Mouse (Mus musculus) stomach, embryonic 16.5 days (tissue): ENCODE results near the gene Dync1h1. TPM values are rescaled to one million over a fixed set of nuclear protein-coding genes. Genes with fewer than 3 reads are reported as not detected.

ENCODE experiments used
- ATAC-seq: fragments of 200-750 bp; cut with Nextera tagmentation; 2 replicates; pipeline ENCODE4 v1.8.0; 2017; ENCODE audit warnings: moderate number of reproducible peaks, moderate TSS enrichment; ENCODE audit not compliant: insufficient read depth, low FRiP score
- H3K27ac ChIP-seq: fragments of 300-500 bp; sonication (generic); 2 replicates; pipeline ENCODE4 v1.5.1; 2014; ENCODE audit warnings: low read length
- H3K27me3 ChIP-seq: fragments of 300-500 bp; sonication (generic); 2 replicates; pipeline ENCODE4 v1.6.1; 2014; ENCODE audit warnings: low read length, control low read depth, mixed read lengths; ENCODE audit not compliant: control insufficient read depth, insufficient read depth
- H3K36me3 ChIP-seq: fragments of 300-500 bp; sonication (generic); 2 replicates; pipeline ENCODE4 v1.6.1; 2014; ENCODE audit warnings: low read length; ENCODE audit not compliant: control insufficient read depth, insufficient read depth
- H3K4me1 ChIP-seq: fragments of 300-500 bp; sonication (generic); 2 replicates; pipeline ENCODE4 v1.6.1; 2014; ENCODE audit warnings: low read length, control low read depth, mixed read lengths; ENCODE audit not compliant: control insufficient read depth, insufficient read depth
- H3K4me2 ChIP-seq: fragments of 300-500 bp; sonication (generic); 2 replicates; pipeline ENCODE4 v1.6.1; 2014; ENCODE audit warnings: low read depth, low read length, mixed read lengths
- H3K4me3 ChIP-seq: fragments of 300-500 bp; sonication (generic); replicated peaks from 2 replicates; pipeline ENCODE4 v1.5.1; 2014; ENCODE audit warnings: mild to moderate bottlenecking, low read length
- H3K9ac ChIP-seq: fragments of 300-500 bp; sonication (generic); 2 replicates; pipeline ENCODE4 v1.6.1; 2014; ENCODE audit warnings: low read length
- H3K9me3 ChIP-seq: fragments of 300-500 bp; sonication (generic); replicated peaks from 2 replicates; pipeline ENCODE4 v1.6.1; 2016; ENCODE audit warnings: low read length, control low read depth; ENCODE audit not compliant: control insufficient read depth
- WGBS: fragments of 180-500 bp; shearing (Covaris S2); extraction: QIAGEN DNeasy Blood & Tissue Kit; methylation state at CpG from one replicate; pipeline ENCODE4 v1.1.7; 2014; 5-methylcytosine and 5-hydroxymethylcytosine counted together
- polyA plus RNA-seq: library from polyadenylated mRNA; unstranded; fragments of >200 nt; fragmentation: Nextera tagmentation; extraction: Ambion mirVana; gene quantifications from 2 replicates; pipeline ENCODE4 v1.2.1, GENCODE M21; 2015

Gene Dync1h1
- polyA plus RNA-seq: 42.0 and 44.5 TPM in 2 replicates

DNA sequence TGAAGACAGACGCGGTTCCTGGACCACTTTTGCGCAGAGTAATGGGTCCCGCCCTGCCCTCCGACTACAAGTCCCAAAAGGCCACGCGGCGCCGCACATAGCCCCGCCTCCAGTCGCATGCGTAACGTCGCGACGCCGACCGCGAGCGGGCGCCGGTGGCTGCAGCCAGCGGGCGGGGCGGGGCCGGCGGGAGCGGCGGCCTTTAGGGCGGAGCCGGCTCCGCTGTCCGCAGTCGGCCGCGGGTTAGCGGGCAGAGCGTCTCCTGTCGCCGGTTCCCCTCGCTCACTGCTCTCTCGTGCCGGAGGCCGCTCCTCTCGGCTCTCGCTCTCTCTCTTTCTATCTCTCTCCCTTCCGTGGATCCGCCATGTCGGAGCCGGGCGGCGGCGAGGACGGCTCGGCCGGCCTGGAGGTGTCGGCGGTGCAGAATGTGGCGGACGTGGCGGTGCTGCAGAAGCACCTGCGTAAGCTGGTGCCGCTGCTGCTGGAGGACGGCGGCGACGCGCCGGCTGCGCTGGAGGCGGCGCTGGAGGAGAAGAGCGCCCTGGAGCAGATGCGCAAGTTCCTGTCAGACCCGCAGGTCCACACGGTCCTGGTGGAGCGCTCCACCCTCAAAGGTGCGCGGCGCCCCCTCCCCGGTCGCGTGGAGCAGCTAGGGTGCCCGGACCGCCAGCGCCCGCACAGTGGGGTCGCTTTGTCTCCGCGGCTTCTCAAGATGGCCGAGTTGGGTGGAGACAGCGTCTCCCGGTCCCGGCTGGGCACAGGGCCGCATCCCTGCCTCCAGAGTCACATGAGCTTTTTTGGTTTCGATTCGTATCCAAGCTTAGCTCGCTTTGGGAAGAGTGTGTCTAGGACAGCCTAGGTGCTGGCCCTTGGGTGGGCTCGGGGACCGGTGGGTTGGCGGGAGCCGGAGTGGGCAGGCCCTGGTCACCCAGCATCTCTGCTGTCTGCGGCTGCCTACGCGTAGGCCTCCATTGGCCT lies at the start of gene Dync1h1:
Gene Dync1h1, plus strand, starts transcription at position 212 of the 978 bp plus-strand sequence.
- Histone ChIP-seq H3K9ac (peak within 1 kb of the TSS; percentile 97), H3K9me3 (no peaks in the 10 kb centered on the region), H3K4me2 (peak within 1 kb of the TSS; percentile 83), H3K27ac (peak within 1 kb of the TSS; percentile 94), H3K36me3 (no peaks in the 10 kb centered on the region), H3K27me3 (no peaks in the 10 kb centered on the region), H3K4me3 (peak within 1 kb of the TSS; percentile 99), H3K4me1 (peaks cover 24% of the 10 kb centered on the region)
- ATAC-seq: peak; percentile 94
- WGBS: under 1% methylated on average over 105 of the region's 105 CpGs

DNA sequence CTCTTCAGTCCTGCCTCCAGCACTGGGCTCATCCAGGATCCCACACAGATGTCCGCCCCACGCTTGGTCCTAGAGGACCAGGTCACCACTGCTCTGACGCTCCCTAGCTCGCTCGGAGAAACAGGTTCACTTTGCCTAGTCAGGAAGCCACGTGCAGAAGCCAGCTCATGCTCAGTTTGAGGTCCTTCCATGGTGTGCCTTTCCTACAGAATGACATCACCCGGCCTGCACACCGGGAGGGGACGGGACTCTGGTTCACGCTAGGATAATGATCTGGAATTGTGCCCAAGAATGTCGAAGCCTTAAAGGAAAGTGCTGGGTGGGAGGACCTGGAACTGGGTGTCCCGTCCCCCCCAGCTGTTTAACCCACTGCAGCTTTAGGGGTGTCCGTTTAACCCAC lies 49.1 kb upstream of the Dync1h1 start:
- no peaks in the 10 kb centered on the region for H3K4me1 ChIP-seq
- 71% methylated on average over 13 of the region's 13 CpGs for WGBS
- no peak overlapping the region for H3K4me2 ChIP-seq
- H3K27ac ChIP-seq: no peak overlapping the region
- no peaks in the 10 kb centered on the region for H3K27me3 ChIP-seq
- ATAC-seq: no peak
- H3K36me3 ChIP-seq: peaks cover 29% of the 10 kb centered on the region
- H3K4me3 ChIP-seq: no peak overlapping the region
- H3K9me3 ChIP-seq: no peaks in the 10 kb centered on the region
- H3K9ac ChIP-seq: no peak overlapping the region

DNA sequence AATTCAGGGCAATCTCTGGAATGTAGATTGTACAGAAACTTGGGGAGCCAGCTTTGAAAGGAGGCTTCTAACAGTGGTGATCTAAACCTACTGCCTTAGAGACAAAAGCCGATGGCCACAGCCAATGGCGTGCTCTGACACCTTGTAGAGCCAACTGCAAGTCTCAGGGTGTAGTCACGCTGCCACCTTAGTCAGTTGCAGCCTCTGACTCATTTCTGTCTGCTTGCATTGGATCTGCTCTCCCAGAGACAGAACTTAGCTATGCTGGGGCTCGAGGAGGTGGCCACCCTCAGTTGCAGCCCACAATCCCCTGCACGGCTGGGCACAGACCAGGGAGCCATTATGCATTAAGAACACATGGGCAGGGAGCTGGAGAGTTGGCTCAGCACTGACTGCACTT lies 47.9 kb upstream of the Dync1h1 start:
- WGBS: 93% methylated on average over 5 of the region's 5 CpGs
- Histone ChIP-seq H3K27me3 (no peaks in the 10 kb centered on the region), H3K4me3 (no peak overlapping the region), H3K4me1 (no peaks in the 10 kb centered on the region), H3K9me3 (no peaks in the 10 kb centered on the region), H3K9ac (no peak overlapping the region), H3K4me2 (no peak overlapping the region), H3K27ac (no peak overlapping the region), H3K36me3 (peaks cover 34% of the 10 kb centered on the region)
- ATAC-seq: no peak

DNA sequence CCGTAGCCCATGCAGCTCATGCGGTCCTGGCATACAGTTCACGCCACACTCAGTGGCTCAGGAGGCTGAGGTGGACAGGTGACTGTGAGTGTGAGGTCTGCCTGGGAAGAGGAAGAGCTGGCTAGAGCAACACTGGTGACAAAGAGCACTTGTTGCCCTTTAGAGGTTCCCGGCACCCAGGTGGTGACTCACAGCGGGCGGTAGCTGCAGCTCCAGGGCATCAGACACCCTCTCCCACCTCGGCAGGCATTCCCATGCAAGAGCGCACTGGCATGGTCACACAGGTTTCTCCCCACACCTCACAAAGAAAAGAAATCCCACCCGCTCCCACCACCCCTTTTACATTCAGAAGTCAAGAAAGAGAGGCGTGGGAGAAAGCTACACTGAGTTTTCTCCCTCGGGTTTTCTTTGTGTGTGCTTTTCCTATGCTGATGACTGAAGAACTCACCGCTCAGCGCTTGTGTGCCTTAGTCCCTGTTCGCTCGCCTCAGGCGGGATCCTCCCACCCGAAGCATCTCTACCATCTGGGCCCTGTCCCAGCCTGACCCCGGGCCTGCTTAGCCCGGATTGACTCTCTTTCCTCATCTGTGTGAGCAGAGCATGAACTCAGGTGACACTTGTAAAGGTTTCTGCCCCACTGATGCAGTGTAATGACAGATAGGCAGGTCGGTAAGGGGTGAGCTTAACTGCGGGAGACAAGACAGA lies 45.6 kb upstream of the Dync1h1 start:
- WGBS: 87% methylated on average over 21 of the region's 21 CpGs
- no peak overlapping the region for H3K27ac ChIP-seq
- peaks cover 24% of the 10 kb centered on the region for H3K36me3 ChIP-seq
- H3K4me3 ChIP-seq: no peak overlapping the region
- H3K4me1 ChIP-seq: no peaks in the 10 kb centered on the region
- H3K9me3 ChIP-seq: no peaks in the 10 kb centered on the region
- ATAC-seq: no peak
- H3K9ac ChIP-seq: no peak overlapping the region
- H3K27me3 ChIP-seq: no peaks in the 10 kb centered on the region
- H3K4me2 ChIP-seq: no peak overlapping the region

DNA sequence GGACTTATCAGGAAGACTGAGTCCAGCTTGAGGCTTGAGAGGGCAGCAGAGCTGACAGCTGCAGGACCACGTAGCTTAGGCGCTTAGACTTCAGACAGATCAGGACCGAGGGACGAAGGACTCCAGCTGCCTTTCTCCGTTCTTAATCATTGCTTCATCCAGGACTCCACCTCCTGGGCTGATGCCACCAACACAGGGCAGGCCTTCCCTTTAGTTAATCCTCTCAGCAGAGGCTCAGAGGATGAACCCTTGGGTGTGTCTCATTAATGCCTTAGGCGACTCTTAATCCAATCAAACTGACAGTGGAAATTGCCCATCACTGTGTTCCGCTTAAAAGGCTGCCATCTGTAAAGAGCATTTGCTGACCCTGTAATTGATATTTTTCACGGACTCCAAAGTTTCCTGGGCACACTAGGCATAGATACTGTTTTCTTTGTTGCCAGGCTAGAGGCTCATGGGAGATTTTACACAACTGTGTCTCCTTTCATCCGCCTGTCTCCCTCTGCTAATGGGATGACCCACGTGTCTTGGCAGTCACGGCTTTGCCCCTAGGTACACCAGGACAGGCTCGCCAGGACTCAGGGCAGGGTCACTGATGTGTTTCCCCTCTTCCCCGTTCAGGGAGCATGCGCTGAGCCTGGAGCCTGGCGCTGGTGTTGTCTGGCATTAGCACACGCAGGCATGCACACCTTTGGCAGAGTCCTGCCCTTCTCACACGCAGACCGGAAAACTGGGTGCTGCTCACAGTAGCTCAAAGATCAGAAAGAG lies 44.2 kb upstream of the Dync1h1 start:
- ATAC-seq: no peak
- H3K4me1 ChIP-seq: no peaks in the 10 kb centered on the region
- no peaks in the 10 kb centered on the region for H3K27me3 ChIP-seq
- H3K4me2 ChIP-seq: no peak overlapping the region
- H3K9me3 ChIP-seq: no peaks in the 10 kb centered on the region
- no peak overlapping the region for H3K9ac ChIP-seq
- peaks cover 31% of the 10 kb centered on the region for H3K36me3 ChIP-seq
- H3K27ac ChIP-seq: no peak overlapping the region
- 87% methylated on average over 18 of the region's 18 CpGs for WGBS
- H3K4me3 ChIP-seq: no peak overlapping the region

DNA sequence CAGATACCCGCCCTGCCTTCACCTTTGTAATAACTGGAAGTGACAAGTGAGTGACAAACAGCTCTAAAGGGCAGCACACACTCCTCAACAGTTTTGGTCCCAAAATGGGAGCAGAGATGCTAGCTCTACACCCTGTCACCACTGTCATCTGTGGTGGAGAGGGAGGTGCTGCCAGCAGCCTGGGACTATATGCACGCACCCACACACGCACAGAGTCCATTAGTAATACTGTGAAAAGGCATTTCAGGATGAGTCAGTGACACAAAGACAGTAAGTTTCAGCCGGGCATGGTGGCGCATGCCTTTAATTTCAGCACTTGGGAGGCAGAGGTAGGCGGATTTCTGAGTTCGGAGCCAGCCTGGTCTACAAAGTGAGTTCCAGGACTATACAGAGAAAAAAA lies 43.1 kb upstream of the Dync1h1 start:
- peaks cover 27% of the 10 kb centered on the region for H3K36me3 ChIP-seq
- no peak overlapping the region for H3K4me3 ChIP-seq
- H3K27ac ChIP-seq: no peak overlapping the region
- no peaks in the 10 kb centered on the region for H3K9me3 ChIP-seq
- no peaks in the 10 kb centered on the region for H3K27me3 ChIP-seq
- H3K4me1 ChIP-seq: no peaks in the 10 kb centered on the region
- H3K9ac ChIP-seq: no peak overlapping the region
- no peak overlapping the region for H3K4me2 ChIP-seq
- no peak for ATAC-seq
- WGBS: 97% methylated on average over 7 of the region's 7 CpGs

DNA sequence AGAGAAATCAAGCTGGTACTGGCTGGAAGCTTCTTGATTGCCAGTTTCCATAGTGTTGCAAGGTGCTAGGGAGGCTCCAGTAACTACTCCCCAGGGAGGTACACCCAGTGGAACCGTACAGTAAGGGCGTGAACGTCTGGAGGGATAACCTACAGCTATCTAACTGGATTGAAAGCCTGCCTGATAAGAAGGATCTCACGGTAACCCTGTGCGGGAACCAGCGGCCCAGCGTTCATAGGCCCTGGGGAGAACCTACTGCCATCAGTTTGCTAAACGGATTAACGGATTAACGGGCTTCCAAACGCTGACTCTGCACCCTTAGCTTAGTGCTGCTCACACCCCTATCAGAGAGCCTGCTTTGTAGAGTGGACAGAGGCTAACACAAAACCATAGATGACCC lies 37.9 kb upstream of the Dync1h1 start:
- no peaks in the 10 kb centered on the region for H3K27me3 ChIP-seq
- no peak for ATAC-seq
- no peak overlapping the region for H3K4me2 ChIP-seq
- peaks cover 30% of the 10 kb centered on the region; the same call in 1 of the 2 replicates for H3K36me3 ChIP-seq
- no peaks in the 10 kb centered on the region for H3K9me3 ChIP-seq
- 82% methylated on average over 11 of the region's 11 CpGs for WGBS
- no peak overlapping the region for H3K4me3 ChIP-seq
- no peaks in the 10 kb centered on the region for H3K4me1 ChIP-seq
- H3K9ac ChIP-seq: no peak overlapping the region
- H3K27ac ChIP-seq: no peak overlapping the region

DNA sequence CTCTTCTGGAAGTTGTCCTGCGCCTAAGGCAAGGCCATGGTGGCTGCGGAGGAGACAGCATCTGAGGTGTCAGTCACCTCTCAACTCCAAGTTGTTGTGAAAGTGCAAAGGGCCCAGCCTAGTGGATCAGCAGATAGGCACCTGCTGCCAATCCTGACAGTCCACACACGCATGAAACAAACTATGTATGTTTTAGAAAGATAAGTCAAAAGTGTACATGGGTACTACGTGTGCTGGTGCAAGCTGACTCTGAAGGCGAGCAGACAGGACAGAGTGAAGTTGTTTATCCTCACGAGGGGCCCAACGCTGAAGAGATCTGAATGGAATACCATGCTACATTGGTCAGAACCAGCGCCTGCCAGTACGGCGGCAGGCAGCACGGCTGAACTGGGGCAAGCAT lies 36.4 kb upstream of the Dync1h1 start:
- no peaks in the 10 kb centered on the region for H3K9me3 ChIP-seq
- H3K4me3 ChIP-seq: no peak overlapping the region
- H3K9ac ChIP-seq: no peak overlapping the region
- peaks cover 33% of the 10 kb centered on the region; the same call in 1 of the 2 replicates for H3K36me3 ChIP-seq
- H3K4me2 ChIP-seq: no peak overlapping the region
- WGBS: 92% methylated on average over 11 of the region's 11 CpGs
- no peak overlapping the region for H3K27ac ChIP-seq
- H3K27me3 ChIP-seq: no peaks in the 10 kb centered on the region
- no peak for ATAC-seq
- no peaks in the 10 kb centered on the region for H3K4me1 ChIP-seq
